Mouse (Mus musculus) MEL (cell line): ENCODE measurements around the gene Crocc. TPM values are rescaled to one million over a fixed set of nuclear protein-coding genes. Genes with fewer than 3 reads are reported as not detected.

Source experiments
- DNase-seq: peaks from one replicate; pipeline ENCODE4 v3.0.0; 2011; ENCODE audit warnings: low read depth, low spot score
- H3K27ac ChIP-seq: 2 replicates; pipeline ENCODE4 v1.5.1; 2012; ENCODE audit warnings: low read depth, mild to moderate bottlenecking, control low read depth, low read length, moderate library complexity; ENCODE audit not compliant: control insufficient read depth
- H3K27me3 ChIP-seq, 2 experiments: fragments of 150-350 bp in 1 of 2; sonication (generic) in 1 of 2; 2 replicates each; pipeline ENCODE4 v1.6.1; 2012; ENCODE audit warnings: low read length in 2 of 2, mild to moderate bottlenecking in 2 of 2, improper control_type of control experiment in 1 of 2, moderate library complexity in 1 of 2; ENCODE audit not compliant: insufficient read depth in 2 of 2, control insufficient read depth in 1 of 2
- H3K36me3 ChIP-seq, 2 experiments: 2 replicates each; pipeline ENCODE4 v1.6.1; 2012 to 2014; ENCODE audit warnings: low read length in 2 of 2, improper control_type of control experiment in 1 of 2, inconsistent platforms in 1 of 2, mild to moderate bottlenecking in 1 of 2; ENCODE audit not compliant: insufficient read depth in 2 of 2, control insufficient read depth in 1 of 2
- H3K4me1 ChIP-seq, 2 experiments: fragments of 150-350 bp in 1 of 2; sonication (generic) in 1 of 2; 2 replicates each; pipeline ENCODE4 v1.6.1; 2012; ENCODE audit warnings: low read length in 2 of 2, improper control_type of control experiment in 1 of 2, mild to moderate bottlenecking in 1 of 2; ENCODE audit not compliant: insufficient read depth in 2 of 2, control insufficient read depth in 1 of 2
- H3K4me3 ChIP-seq, 2 experiments: fragments of 150-350 bp in 1 of 2; sonication (generic) in 1 of 2; 2 replicates each; pipeline ENCODE4 v1.5.1; 2012; ENCODE audit warnings: low read depth in 2 of 2, low read length in 2 of 2, mild to moderate bottlenecking in 2 of 2, moderate library complexity in 2 of 2, control low read depth in 1 of 2, improper control_type of control experiment in 1 of 2; ENCODE audit not compliant: control insufficient read depth in 1 of 2, insufficient read depth in 1 of 2
- H3K79me2 ChIP-seq: 2 replicates; pipeline ENCODE4 v1.6.1; 2012; ENCODE audit warnings: mild to moderate bottlenecking, low read length, moderate library complexity; ENCODE audit not compliant: control insufficient read depth, poor library complexity, insufficient read depth
- H3K9ac ChIP-seq: 2 replicates; pipeline ENCODE4 v1.6.1; 2012; ENCODE audit warnings: low read depth, mild to moderate bottlenecking, control low read depth, low read length, moderate library complexity; ENCODE audit not compliant: control insufficient read depth, poor library complexity, severe bottlenecking
- H3K9me3 ChIP-seq: fragments of 150-350 bp; sonication (generic); replicated peaks from 2 replicates; pipeline ENCODE4 v1.6.1; 2012; ENCODE audit warnings: mild to moderate bottlenecking, low read length, improper control_type of control experiment, moderate library complexity; ENCODE audit not compliant: insufficient read depth
- BHLHE40 ChIP-seq: IDR thresholded peaks from 2 replicates; pipeline ENCODE4 v1.6.1; 2012; ENCODE audit warnings: low read depth, mild to moderate bottlenecking, inconsistent platforms, low read length, improper control_type of control experiment, borderline replicate concordance
- CHD1 ChIP-seq: IDR thresholded peaks from 2 replicates; pipeline ENCODE4 v1.6.1; 2012; ENCODE audit warnings: low read depth, mild to moderate bottlenecking, inconsistent platforms, low read length, improper control_type of control experiment
- CTCF ChIP-seq, 3 experiments: IDR thresholded peaks in 2 of 3; conservative IDR thresholded peaks in 1 of 3; 2 replicates each; pipeline ENCODE4 v1.5.1; 2011 to 2012; ENCODE audit warnings: low read length in 3 of 3, low read depth in 2 of 3, mild to moderate bottlenecking in 2 of 3, improper control_type of control experiment in 1 of 3, inconsistent platforms in 1 of 3, mixed read lengths in 1 of 3, moderate library complexity in 1 of 3; ENCODE audit not compliant: control insufficient read depth in 1 of 3, insufficient read depth in 1 of 3, poor library complexity in 1 of 3, severe bottlenecking in 1 of 3
- EP300 ChIP-seq, 2 experiments: IDR thresholded peaks; 2 replicates each; pipeline ENCODE4 v1.6.1; 2011; ENCODE audit warnings: improper control_type of control experiment in 2 of 2, low read length in 2 of 2, low read depth in 1 of 2, mild to moderate bottlenecking in 1 of 2
- ETS1 ChIP-seq: IDR thresholded peaks from 2 replicates; pipeline ENCODE4 v1.6.1; 2012; ENCODE audit warnings: low read depth, mild to moderate bottlenecking, inconsistent platforms, low read length, improper control_type of control experiment, moderate library complexity
- HCFC1 ChIP-seq: IDR thresholded peaks from 2 replicates; pipeline ENCODE4 v1.6.1; 2012; ENCODE audit warnings: low read depth, mild to moderate bottlenecking, inconsistent platforms, low read length, improper control_type of control experiment, moderate library complexity
- KAT2A ChIP-seq: conservative IDR thresholded peaks from 2 replicates; pipeline ENCODE4 v1.6.1; 2012; ENCODE audit warnings: low read depth, low read length, improper control_type of control experiment, inconsistent platforms
- MAFK ChIP-seq: IDR thresholded peaks from 2 replicates; pipeline ENCODE4 v1.6.1; 2011; ENCODE audit warnings: low read depth, mild to moderate bottlenecking, low read length, improper control_type of control experiment, borderline replicate concordance
- MYB ChIP-seq: IDR thresholded peaks from 2 replicates; pipeline ENCODE4 v1.6.1; 2011; ENCODE audit warnings: mild to moderate bottlenecking, low read depth, low read length, improper control_type of control experiment
- MYC ChIP-seq: IDR thresholded peaks from 2 replicates; pipeline ENCODE4 v1.6.1; 2011; ENCODE audit warnings: low read depth, mild to moderate bottlenecking, low read length, improper control_type of control experiment, moderate library complexity
- POLR2A ChIP-seq, 2 experiments: IDR thresholded peaks; 2 replicates each; pipeline ENCODE4 v1.6.1; 2011 to 2012; ENCODE audit warnings: low read length in 2 of 2, mild to moderate bottlenecking in 2 of 2, control low read depth in 1 of 2, improper control_type of control experiment in 1 of 2, low read depth in 1 of 2, moderate library complexity in 1 of 2; ENCODE audit not compliant: control insufficient read depth in 1 of 2, insufficient read depth in 1 of 2, poor library complexity in 1 of 2
- POLR2AphosphoS2 ChIP-seq: IDR thresholded peaks from 2 replicates; pipeline ENCODE4 v1.6.1; 2011; ENCODE audit warnings: low read length, improper control_type of control experiment
- RAD21 ChIP-seq: IDR thresholded peaks from 2 replicates; pipeline ENCODE4 v1.6.1; 2011; ENCODE audit warnings: mild to moderate bottlenecking, low read depth, low read length, improper control_type of control experiment
- RCOR1 ChIP-seq: IDR thresholded peaks from 2 replicates; pipeline ENCODE4 v1.6.1; 2012; ENCODE audit warnings: low read depth, mild to moderate bottlenecking, inconsistent platforms, low read length, improper control_type of control experiment
- SMC3 ChIP-seq: IDR thresholded peaks from 2 replicates; pipeline ENCODE4 v1.6.1; 2011; ENCODE audit warnings: low read depth, low read length, improper control_type of control experiment
- TBP ChIP-seq: IDR thresholded peaks from 2 replicates; pipeline ENCODE4 v1.8.0; 2011; ENCODE audit warnings: low read depth, low read length, improper control_type of control experiment
- TCF12 ChIP-seq: IDR thresholded peaks from 2 replicates; pipeline ENCODE4 v1.6.1; 2014; ENCODE audit warnings: low read depth, mild to moderate bottlenecking, inconsistent platforms, low read length, improper control_type of control experiment, moderate library complexity
- UBTF ChIP-seq: IDR thresholded peaks from 2 replicates; pipeline ENCODE4 v1.6.1; 2012; ENCODE audit warnings: low read depth, mild to moderate bottlenecking, inconsistent platforms, low read length, improper control_type of control experiment, moderate library complexity, borderline replicate concordance; ENCODE audit not compliant: insufficient read depth
- ZC3H11A ChIP-seq: IDR thresholded peaks from 2 replicates; pipeline ENCODE4 v1.6.1; 2012; ENCODE audit warnings: low read depth, mild to moderate bottlenecking, inconsistent platforms, low read length, improper control_type of control experiment
- ZKSCAN1 ChIP-seq: IDR thresholded peaks from 2 replicates; pipeline ENCODE4 v1.6.1; 2012; ENCODE audit warnings: low read depth, mild to moderate bottlenecking, inconsistent platforms, low read length, improper control_type of control experiment, moderate library complexity
- ZMIZ1 ChIP-seq: IDR thresholded peaks from 2 replicates; pipeline ENCODE4 v1.6.1; 2012; ENCODE audit warnings: low read depth, mild to moderate bottlenecking, inconsistent platforms, low read length, improper control_type of control experiment, moderate library complexity
- ZNF384 ChIP-seq: IDR thresholded peaks from 2 replicates; pipeline ENCODE4 v1.6.1; 2012; ENCODE audit warnings: low read depth, mild to moderate bottlenecking, inconsistent platforms, low read length, improper control_type of control experiment
- polyA plus RNA-seq, 2 experiments: library from polyadenylated mRNA; stranded (reverse) in 1 of 2; unstranded in 1 of 2; fragments of >175 nt in 1 of 2; fragments of >200 nt in 1 of 2; gene quantifications; 2 replicates each; pipeline versions ENCODE4 v1.2.1 to v1.2.4; 2012; ENCODE audit warnings: low replicate concordance in 2 of 2, low read depth in 1 of 2; ENCODE audit not compliant: insufficient read length in 2 of 2, insufficient read depth in 1 of 2, missing spikeins in 1 of 2
- total RNA-seq: library from RNA; depleted of rRNA; stranded (reverse); fragments of 300-350 nt; gene quantifications from 2 replicates; pipeline ENCODE4 v1.2.3, GENCODE M21; 2012

The Crocc gene
- total and polyA plus RNA-seq, 3 experiments, result 0.77 to 3.6 TPM; not detected in 1

DNA sequence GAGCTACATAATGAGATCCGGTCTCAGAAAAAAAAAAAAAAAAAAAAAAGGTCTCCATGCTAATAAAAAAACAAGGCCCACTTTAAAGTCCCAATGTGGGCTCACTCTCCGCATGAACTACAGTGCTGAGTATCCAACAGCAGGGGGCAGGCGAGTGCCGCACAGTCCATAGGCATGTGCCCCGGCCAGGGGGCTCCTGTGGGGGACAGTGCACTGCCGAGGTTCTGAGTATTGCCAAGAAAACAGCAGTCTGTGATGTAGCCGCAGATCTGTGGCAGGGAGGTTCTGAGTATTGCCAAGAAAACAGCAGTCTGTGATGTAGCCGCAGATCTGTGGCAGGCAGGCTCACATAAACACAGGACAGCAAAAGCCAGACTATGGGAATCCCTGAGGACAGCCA, 15.5 kb downstream of the Crocc start:
- H3K79me2 ChIP-seq, result no peaks in the 10 kb centered on the region
- no peaks in the 10 kb centered on the region for H3K36me3 ChIP-seq
- peak; percentile 61 for DNase-seq
- no peaks in the 10 kb centered on the region for H3K9me3 ChIP-seq
- H3K4me3 ChIP-seq, result no peak overlapping the region
- no peak overlapping the region for H3K27ac ChIP-seq
- H3K9ac ChIP-seq, result no peak overlapping the region
- TF ChIP-seq TBP, result no peak
- peak; percentile 63 for TF ChIP-seq SMC3
- TF ChIP-seq HCFC1, result no peak
- no peak for TF ChIP-seq POLR2A (IDR thresholded peaks at IDR 0.05; ENCODE audit: control insufficient read depth in 1 of 2, insufficient read depth in 1 of 2, low read depth in 1 of 2, low read length in 2 of 2, poor library complexity in 1 of 2)
- TF ChIP-seq MYC, result no peak
- TF ChIP-seq ZNF384, result peak; percentile 77
- TF ChIP-seq ZMIZ1, result no peak
- no peak for TF ChIP-seq EP300 (IDR thresholded peaks at IDR 0.05; ENCODE audit: low read depth in 1 of 2, low read length in 2 of 2)
- peak; percentile 61 to 89 (median 74) for TF ChIP-seq CTCF (IDR thresholded peaks at IDR 0.05 in 2 of 3, conservative IDR thresholded peaks at IDR 0.05 in 1 of 3; ENCODE audit: control insufficient read depth in 1 of 3, insufficient read depth in 1 of 3, low read depth in 2 of 3, low read length in 3 of 3, poor library complexity in 1 of 3, severe bottlenecking in 1 of 3)
- TF ChIP-seq ZC3H11A, result peak; percentile 29; the same call in 1 of the 2 replicates
- no peak for TF ChIP-seq ETS1
- no peak for TF ChIP-seq MAFK
- no peak for TF ChIP-seq TCF12
- TF ChIP-seq KAT2A, result no peak
- no peak for TF ChIP-seq CHD1
- peak; percentile 60 for TF ChIP-seq RAD21
- TF ChIP-seq POLR2AphosphoS2, result no peak
- no peak for TF ChIP-seq MYB
- peak; percentile 16; the same call in 1 of the 2 replicates for TF ChIP-seq BHLHE40
- no peak for TF ChIP-seq RCOR1
- H3K4me1 ChIP-seq, result no peaks in the 10 kb centered on the region
- no peaks in the 10 kb centered on the region for H3K27me3 ChIP-seq

DNA sequence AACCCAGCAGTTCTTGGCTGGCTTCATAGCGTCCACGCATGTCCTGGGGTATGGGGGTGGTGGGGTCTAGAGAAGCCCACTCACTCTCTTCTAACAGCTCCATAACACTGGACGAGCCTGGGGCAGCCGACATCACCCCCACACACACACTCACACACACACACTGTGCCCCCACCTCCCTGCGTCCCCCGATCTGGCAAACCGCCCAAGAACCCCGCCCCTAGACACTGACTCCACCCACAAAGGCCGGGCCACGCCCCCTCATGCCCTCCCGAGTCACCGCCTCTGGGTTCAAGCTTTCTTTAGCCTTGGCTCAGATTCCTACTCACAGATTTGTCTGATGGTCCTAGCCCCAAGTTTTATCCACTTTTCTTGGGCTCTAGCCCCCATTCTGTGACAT, 19.2 kb downstream of the Crocc start:
- Histone ChIP-seq H3K79me2 (no peaks in the 10 kb centered on the region), H3K27ac (no peak overlapping the region), H3K4me3 (no peak overlapping the region), H3K4me1 (no peaks in the 10 kb centered on the region), H3K9me3 (no peaks in the 10 kb centered on the region), H3K36me3 (no peaks in the 10 kb centered on the region), H3K27me3 (no peaks in the 10 kb centered on the region), H3K9ac (no peak overlapping the region)
- DNase-seq, result no peak
- TF ChIP-seq ZMIZ1 (no peak), ZKSCAN1 (no peak), UBTF (no peak)
